Mouse (Mus musculus): ENCODE results near the gene Neurog2.

DNA sequence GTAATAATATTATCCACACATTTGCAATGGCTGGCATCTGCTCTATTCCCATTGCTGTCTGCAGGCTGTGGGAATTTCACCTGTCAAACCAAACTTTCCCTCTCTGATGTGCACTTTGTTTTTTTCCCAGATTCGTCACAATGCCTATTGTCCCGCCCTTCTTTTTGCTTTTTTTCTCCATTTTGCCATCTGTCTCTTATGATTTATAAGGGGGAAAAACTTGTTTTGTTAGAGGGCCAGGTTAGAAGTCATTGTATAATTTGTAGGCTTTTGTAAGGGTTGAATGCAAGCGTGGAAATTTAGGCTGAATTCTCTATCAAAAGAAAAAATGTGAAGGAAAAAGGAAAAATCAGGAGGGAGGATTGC, 2.0 kb downstream of the Neurog2 start:
- TF ChIP-seq CHD2 (IDR thresholded peaks at IDR 0.05; ENCODE audit: low read depth, low read length) (no peak), HCFC1 (IDR thresholded peaks at IDR 0.05; ENCODE audit: borderline replicate concordance, insufficient read depth, low read length) (no peak), ZC3H11A (IDR thresholded peaks at IDR 0.05; ENCODE audit: borderline replicate concordance, low read depth, low read length) (no peak)
